Mouse (Mus musculus) E14TG2a.4 (cell line): ENCODE results near the gene Ppfibp1.

Experiments
- H3K27me3 ChIP-seq: 2 replicates; pipeline ENCODE4 v1.6.1; 2014; ENCODE audit warnings: low read length, control low read depth; ENCODE audit not compliant: insufficient read depth
- H3K36me3 ChIP-seq: 2 replicates; pipeline ENCODE4 v1.6.1; 2014; ENCODE audit warnings: low read length, control low read depth; ENCODE audit not compliant: insufficient read depth
- H3K4me1 ChIP-seq: replicated peaks from 2 replicates; pipeline ENCODE4 v1.6.1; 2014; ENCODE audit warnings: low read depth, low read length, control low read depth
- H3K4me3 ChIP-seq: replicated peaks from 2 replicates; pipeline ENCODE4 v1.5.1; 2014; ENCODE audit warnings: mild to moderate bottlenecking, low read length
- H3K9me3 ChIP-seq: 2 replicates; pipeline ENCODE4 v1.6.1; 2014; ENCODE audit warnings: low read length, control low read depth
- CTCF ChIP-seq: conservative IDR thresholded peaks from 2 replicates; pipeline ENCODE4 v1.5.1; 2014; ENCODE audit warnings: low read length
- NANOG ChIP-seq: IDR thresholded peaks from 2 replicates; pipeline ENCODE4 v1.6.1; 2014; ENCODE audit warnings: borderline replicate concordance, low read length, mixed read lengths
- POU5F1 ChIP-seq: IDR thresholded peaks from 2 replicates; pipeline ENCODE4 v1.6.1; 2014; ENCODE audit warnings: low read length, borderline replicate concordance

The Ppfibp1 gene

DNA sequence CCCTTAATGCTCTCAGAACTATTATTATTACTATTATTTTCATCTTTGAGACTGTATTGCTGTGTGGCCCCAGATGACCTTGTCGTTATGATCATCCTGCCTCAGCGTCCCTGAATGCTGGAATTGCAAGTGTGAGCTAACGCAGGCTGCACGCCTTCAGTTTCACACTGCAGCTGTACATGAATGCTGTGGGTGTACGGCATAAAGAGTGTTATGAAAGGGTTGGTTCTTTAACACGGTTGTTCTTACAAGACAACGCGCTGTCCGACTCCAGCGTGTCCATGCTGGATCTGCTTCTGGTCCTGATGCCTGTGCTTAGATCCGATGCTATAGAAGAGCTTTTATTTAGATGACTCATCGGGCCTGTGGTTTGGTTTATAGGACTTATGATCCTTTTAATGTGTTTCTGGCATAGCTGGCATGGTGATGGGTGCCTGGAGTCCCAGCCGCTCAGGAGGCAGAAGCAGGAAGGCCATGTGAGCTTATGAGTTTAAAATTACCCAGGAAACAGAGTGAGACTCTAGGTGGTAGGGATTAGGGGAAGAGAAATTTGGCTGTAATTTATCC lies 161.0 kb downstream of the Ppfibp1 start:
- Histone ChIP-seq H3K4me1 (no peaks in the 10 kb centered on the region), H3K4me3 (no peak overlapping the region), H3K9me3 (no peaks in the 10 kb centered on the region), H3K36me3 (peaks cover 80% of the 10 kb centered on the region), H3K27me3 (no peaks in the 10 kb centered on the region)
- TF ChIP-seq CTCF: no peak
- TF ChIP-seq POU5F1: no peak
- no peak for TF ChIP-seq NANOG

DNA sequence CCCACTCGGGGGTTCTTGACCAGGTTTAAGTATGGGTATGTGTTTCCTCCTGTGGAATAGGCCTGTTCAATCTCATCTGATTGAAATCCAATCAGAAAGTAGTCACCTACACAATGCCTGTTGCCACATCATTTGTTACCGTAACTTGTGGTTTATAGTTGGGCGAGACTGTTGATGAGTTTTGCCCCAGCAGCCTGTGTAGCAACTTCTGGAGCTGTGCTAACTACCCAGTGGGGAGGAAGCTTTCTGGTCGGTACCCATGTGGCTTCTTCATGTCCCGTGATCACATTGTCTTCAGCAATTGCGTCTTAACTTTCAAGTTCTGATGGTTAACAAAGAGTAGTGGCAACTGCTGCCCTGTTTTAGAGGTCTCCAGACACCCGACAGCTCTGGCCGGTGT lies 163.4 kb downstream of the Ppfibp1 start:
- no peaks in the 10 kb centered on the region for H3K4me1 ChIP-seq
- H3K27me3 ChIP-seq: no peaks in the 10 kb centered on the region
- TF ChIP-seq POU5F1 (no peak), CTCF (no peak), NANOG (no peak)
- no peaks in the 10 kb centered on the region for H3K9me3 ChIP-seq
- no peak overlapping the region for H3K4me3 ChIP-seq
- peaks cover 92% of the 10 kb centered on the region for H3K36me3 ChIP-seq

DNA sequence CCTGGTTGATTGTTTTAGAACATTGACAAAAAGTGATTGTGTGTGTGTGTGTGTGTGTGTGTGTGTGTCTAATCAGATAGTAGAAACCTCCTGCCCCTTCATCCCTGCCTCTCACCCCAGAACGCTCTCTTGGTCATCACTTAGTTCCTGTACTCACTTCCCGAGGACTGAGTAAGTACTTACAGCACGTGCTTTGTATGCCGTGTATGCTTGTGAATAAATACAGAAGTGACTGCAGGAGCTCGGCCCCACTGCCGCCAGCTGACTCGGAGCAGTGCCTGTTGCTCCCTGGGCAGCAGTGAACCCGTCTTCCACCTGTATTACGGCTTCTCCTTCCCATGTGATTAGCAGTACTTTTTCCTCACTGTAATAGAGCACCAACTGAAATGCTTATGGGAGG lies 164.2 kb downstream of the Ppfibp1 start:
- no peaks in the 10 kb centered on the region for H3K27me3 ChIP-seq
- H3K36me3 ChIP-seq: peaks cover 93% of the 10 kb centered on the region
- no peak overlapping the region for H3K4me3 ChIP-seq
- no peak for TF ChIP-seq POU5F1
- no peak for TF ChIP-seq NANOG
- no peak for TF ChIP-seq CTCF
- H3K4me1 ChIP-seq: no peaks in the 10 kb centered on the region
- no peaks in the 10 kb centered on the region for H3K9me3 ChIP-seq

DNA sequence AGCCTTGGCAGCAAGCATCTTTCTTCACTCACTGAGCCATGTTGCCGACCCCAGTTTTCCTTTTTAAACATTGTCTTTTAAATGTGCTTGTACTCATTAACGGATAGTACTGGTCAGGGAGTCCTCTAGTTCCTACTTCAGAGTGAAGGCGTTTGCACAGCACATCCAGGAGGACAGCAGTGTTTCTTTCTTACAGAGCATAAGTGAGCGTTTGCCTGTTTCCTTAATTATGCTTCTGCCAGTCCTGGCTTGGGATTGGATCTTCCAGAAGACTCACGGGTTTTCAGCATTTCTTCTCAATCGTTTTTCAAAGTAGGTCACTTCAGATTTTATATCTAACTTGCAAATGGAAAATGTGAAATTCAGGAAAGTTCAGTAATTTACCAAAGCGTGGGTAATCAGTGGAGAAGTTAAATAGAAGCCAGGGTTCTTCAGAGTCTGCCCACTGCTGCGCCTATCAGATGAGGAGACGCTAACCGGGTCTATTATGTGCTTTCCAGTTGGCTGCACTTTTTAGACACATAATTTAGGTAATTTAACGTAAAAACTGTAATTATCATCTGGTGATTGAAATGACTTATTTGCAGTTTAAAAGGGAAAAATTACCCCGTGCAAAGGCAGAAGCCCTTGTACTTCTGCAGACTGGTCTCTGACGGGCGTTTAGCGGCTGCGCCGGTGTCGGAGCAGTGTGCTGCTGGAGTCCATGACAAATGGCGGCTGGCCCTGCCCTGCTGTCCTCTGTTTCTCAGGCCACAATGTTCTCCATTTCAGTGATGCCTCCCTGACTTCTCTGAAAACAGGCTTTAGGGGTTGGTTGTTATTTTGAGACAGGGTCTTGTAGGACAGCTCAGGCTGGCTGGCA lies 165.7 kb downstream of the Ppfibp1 start:
- H3K9me3 ChIP-seq: no peaks in the 10 kb centered on the region
- TF ChIP-seq POU5F1 (no peak), NANOG (no peak), CTCF (no peak)
- 0 out of 2 replicates have a peak, but pooled peaks cover under 1% of the 10 kb centered on the region for H3K4me1 ChIP-seq
- no peaks in the 10 kb centered on the region for H3K27me3 ChIP-seq
- peaks cover 88% of the 10 kb centered on the region for H3K36me3 ChIP-seq
- no peak overlapping the region for H3K4me3 ChIP-seq

GRCm38 (mm10) chr6:147055374-147055977 lies 167.2 kb downstream of the Ppfibp1 start:
- no peaks in the 10 kb centered on the region for H3K27me3 ChIP-seq
- TF ChIP-seq CTCF: no peak
- TF ChIP-seq NANOG: no peak
- TF ChIP-seq POU5F1: no peak
- no peak overlapping the region for H3K4me3 ChIP-seq
- H3K36me3 ChIP-seq: peaks cover 82% of the 10 kb centered on the region
- no peaks in the 10 kb centered on the region for H3K9me3 ChIP-seq
- H3K4me1 ChIP-seq: 0 out of 2 replicates have a peak, but pooled peaks cover 4% of the 10 kb centered on the region

GRCm38 (mm10) chr6:147059326-147059725 lies 171.0 kb downstream of the Ppfibp1 start:
- H3K27me3 ChIP-seq: no peaks in the 10 kb centered on the region

DNA sequence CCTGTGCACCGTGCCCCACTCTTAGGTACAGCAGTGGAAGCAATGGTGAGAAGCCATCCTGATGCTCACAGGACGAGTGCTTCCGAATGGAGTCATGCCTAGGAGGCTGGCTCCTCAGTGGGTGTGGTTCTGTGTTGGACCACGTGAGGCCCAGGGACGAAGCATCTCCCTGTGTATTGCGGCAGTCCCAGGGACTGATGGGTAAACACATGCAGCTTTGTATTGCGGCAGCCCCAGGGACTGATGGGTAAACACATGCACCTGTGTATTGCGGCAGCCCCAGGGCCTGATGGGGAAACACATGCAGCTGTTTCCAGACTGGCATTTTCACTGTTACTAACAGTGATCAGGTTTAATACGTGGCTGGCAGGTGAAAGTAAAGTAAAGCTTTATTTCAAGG lies 173.3 kb downstream of the Ppfibp1 start:
- H3K36me3 ChIP-seq: peaks cover 78% of the 10 kb centered on the region
- H3K4me1 ChIP-seq: 0 out of 2 replicates have a peak, but pooled peaks cover 4% of the 10 kb centered on the region
- TF ChIP-seq POU5F1 (no peak), CTCF (no peak), NANOG (no peak)
- no peak overlapping the region for H3K4me3 ChIP-seq
- no peaks in the 10 kb centered on the region for H3K27me3 ChIP-seq
- H3K9me3 ChIP-seq: no peaks in the 10 kb centered on the region

More at GRCm38 (mm10) chr6:147059326-147059725, 171.0 kb downstream of the Ppfibp1 start:
- Histone ChIP-seq H3K4me3 (no peak overlapping the region), H3K9me3 (no peaks in the 10 kb centered on the region), H3K36me3 (peaks cover 86% of the 10 kb centered on the region), H3K4me1 (0 out of 2 replicates have a peak, but pooled peaks cover 4% of the 10 kb centered on the region)
- no peak for TF ChIP-seq NANOG
- TF ChIP-seq CTCF: no peak
- TF ChIP-seq POU5F1: no peak

- Histone ChIP-seq H3K36me3 (peaks cover 78% of the 10 kb centered on the region), H3K4me3 (no peak overlapping the region), H3K9me3 (no peaks in the 10 kb centered on the region), H3K27me3 (no peaks in the 10 kb centered on the region), H3K4me1 (0 out of 2 replicates have a peak, but pooled peaks cover 4% of the 10 kb centered on the region)
- TF ChIP-seq POU5F1: no peak
- TF ChIP-seq CTCF: no peak
- TF ChIP-seq NANOG: no peak
Observed at GRCm38 (mm10) chr6:147062034-147062433, 173.7 kb downstream of the Ppfibp1 start.
